Mouse (Mus musculus) heart, embryonic 16.5 days (tissue): ENCODE results near the gene Prkch. TPM values are rescaled to one million over a fixed set of nuclear protein-coding genes. Genes with fewer than 3 reads are reported as not detected.
A peak's percentile ranks its signal among the peaks of the same experiment; 100 is the strongest.
"Not testable (repeated sequence)": the region's sequence is repeated elsewhere in the genome, so short reads cannot be mapped to it uniquely, and the experiment has no call there.

Experiments used
- ATAC-seq: fragments of 200-750 bp; cut with Nextera tagmentation; replicated peaks from 2 replicates; pipeline ENCODE4 v1.8.0; 2017; ENCODE audit warnings: moderate number of reproducible peaks; ENCODE audit not compliant: insufficient read depth, low FRiP score; ENCODE audit errors: extremely low read depth
- H3K27ac ChIP-seq: fragments of 300-500 bp; sonication (generic); 2 replicates; pipeline ENCODE4 v1.5.1; 2014; ENCODE audit warnings: mild to moderate bottlenecking, low read length, control low read depth, moderate library complexity
- H3K27me3 ChIP-seq: fragments of 300-500 bp; sonication (generic); 2 replicates; pipeline ENCODE4 v1.6.1; 2014; ENCODE audit warnings: low read length, mixed read lengths; ENCODE audit not compliant: control insufficient read depth, insufficient read depth
- H3K36me3 ChIP-seq: fragments of 300-500 bp; sonication (generic); 2 replicates; pipeline ENCODE4 v1.6.1; 2014; ENCODE audit not compliant: control insufficient read depth, insufficient read depth
- H3K4me1 ChIP-seq: fragments of 300-500 bp; sonication (generic); 2 replicates; pipeline ENCODE4 v1.6.1; 2014; ENCODE audit warnings: low read length, mixed read lengths; ENCODE audit not compliant: control insufficient read depth, insufficient read depth
- H3K4me2 ChIP-seq: fragments of 300-500 bp; sonication (generic); 2 replicates; pipeline ENCODE4 v1.6.1; 2014; ENCODE audit warnings: low read depth, mild to moderate bottlenecking, control low read depth, low read length
- H3K4me3 ChIP-seq: fragments of 300-500 bp; sonication (generic); 2 replicates; pipeline ENCODE4 v1.5.1; 2014; ENCODE audit warnings: mild to moderate bottlenecking, control low read depth, low read length
- H3K9ac ChIP-seq: fragments of 300-500 bp; sonication (generic); 2 replicates; pipeline ENCODE4 v1.6.1; 2014; ENCODE audit warnings: low read length, control low read depth
- H3K9me3 ChIP-seq: fragments of 300-500 bp; sonication (generic); replicated peaks from 2 replicates; pipeline ENCODE4 v1.6.1; 2016; ENCODE audit warnings: low read length; ENCODE audit not compliant: control insufficient read depth
- WGBS: fragments of 180-500 bp; shearing (Covaris S2); extraction: QIAGEN DNeasy Blood & Tissue Kit; methylation state at CpG from one replicate; pipeline ENCODE4 v1.1.7; 2014; 5-methylcytosine and 5-hydroxymethylcytosine counted together
- polyA plus RNA-seq: library from polyadenylated mRNA; unstranded; fragments of >200 nt; fragmentation: Nextera tagmentation; extraction: Ambion mirVana; gene quantifications from 2 replicates; pipeline ENCODE4 v1.2.1, GENCODE M21; 2015

Prkch gene
- polyA plus RNA-seq, 1 experiment from 2014 or later, result 15.2 TPM

DNA sequence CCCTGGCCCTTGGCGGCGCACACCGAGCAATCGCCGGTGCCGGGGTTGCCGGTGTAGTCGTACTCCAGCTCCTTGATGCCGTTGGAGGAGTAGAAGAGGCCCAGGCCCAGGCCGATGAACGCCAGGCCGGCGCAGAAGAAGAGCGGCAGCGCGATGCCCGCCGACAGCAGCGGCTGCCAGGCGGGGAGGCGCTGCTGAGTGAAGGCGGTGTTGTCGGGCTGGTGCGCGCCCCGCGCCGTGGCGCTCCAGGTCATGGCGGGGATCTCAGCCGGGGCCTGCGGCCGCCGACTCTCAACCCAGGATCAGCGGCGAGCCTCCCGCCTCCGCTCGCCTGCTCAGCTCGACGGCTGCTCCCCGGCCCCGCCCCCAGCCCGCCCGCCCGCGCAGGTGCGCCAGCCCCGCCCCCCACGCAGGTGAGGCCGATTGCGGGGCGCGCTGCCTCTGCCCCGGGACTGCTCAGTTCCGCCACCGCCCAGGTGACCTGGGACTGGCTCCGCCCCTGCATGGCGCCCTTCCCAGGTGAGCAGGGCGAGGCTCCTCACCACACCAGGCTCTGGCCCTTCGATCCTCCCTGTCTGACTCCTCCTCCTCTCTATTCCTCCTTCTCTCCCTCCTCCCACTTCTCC is 38.4 kb upstream of the Prkch start, which contains the start of gene Tmem30b:
Tmem30b (minus strand) TSS at position 307 of the 626 bp plus-strand sequence.
- H3K9me3 ChIP-seq, result no peaks in the 10 kb centered on the region
- peak within 1 kb of the TSS; percentile 64 for H3K4me2 ChIP-seq
- 4% methylated on average over 54 of the region's 61 CpGs for WGBS
- H3K4me3 ChIP-seq, result peak within 1 kb of the TSS; percentile 46
- H3K9ac ChIP-seq, result peak within 1 kb of the TSS; percentile 23
- no peak within 1 kb of the TSS for H3K27ac ChIP-seq
- peaks cover 4% of the 10 kb centered on the region; the same call in 1 of the 2 replicates for H3K4me1 ChIP-seq
- H3K27me3 ChIP-seq, result peaks cover 67% of the 10 kb centered on the region
- no peaks in the 10 kb centered on the region for H3K36me3 ChIP-seq
- ATAC-seq, result peak; percentile 51

DNA sequence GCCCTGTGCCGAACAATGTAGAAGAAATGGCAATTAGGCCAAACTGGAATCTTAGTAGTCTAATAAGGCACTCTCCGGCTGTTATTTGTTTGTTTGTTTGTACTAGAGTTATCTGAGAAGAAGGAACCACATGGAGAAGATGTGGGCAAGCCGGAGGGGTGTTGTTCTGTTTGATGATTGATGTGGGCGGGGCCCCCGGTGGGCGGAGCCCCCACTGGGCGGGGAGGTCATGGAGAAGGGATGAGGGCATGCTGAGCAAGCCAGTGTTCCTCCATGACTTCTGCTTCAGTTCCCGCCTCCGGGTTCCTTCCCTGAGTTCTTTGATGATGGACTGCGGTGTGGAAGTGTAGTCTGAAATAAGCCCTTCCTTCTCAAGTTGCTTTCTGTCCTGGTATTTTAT is 37.0 kb upstream of the Prkch start:
- Histone ChIP-seq H3K27me3 (peaks cover 62% of the 10 kb centered on the region), H3K4me1 (peaks cover 4% of the 10 kb centered on the region; the same call in 1 of the 2 replicates), H3K4me2 (no peak overlapping the region), H3K27ac (no peak overlapping the region), H3K9ac (no peak overlapping the region), H3K9me3 (no peaks in the 10 kb centered on the region), H3K36me3 (no peaks in the 10 kb centered on the region), H3K4me3 (no peak overlapping the region)
- 37% methylated on average over 10 of the region's 10 CpGs for WGBS
- no peak for ATAC-seq

DNA sequence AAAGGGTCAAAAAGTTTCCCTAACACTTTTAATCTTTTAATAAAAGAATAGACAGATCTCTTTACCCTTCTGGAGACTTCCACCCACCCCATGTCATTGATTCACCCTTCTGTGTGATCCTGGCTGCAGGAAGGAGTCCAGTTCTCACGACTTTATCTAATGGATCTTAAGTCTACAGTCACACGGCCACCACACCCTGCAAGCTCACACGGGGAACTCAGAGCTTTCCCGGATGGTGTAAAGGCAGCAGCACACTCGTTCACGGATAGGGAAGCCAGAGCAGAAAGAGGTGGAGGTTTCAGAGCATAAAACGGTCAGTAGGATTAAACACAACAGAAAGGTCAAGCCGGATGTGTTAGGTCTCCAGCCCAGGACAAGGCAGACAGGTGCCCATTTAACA is 36.3 kb upstream of the Prkch start:
- no peaks in the 10 kb centered on the region for H3K9me3 ChIP-seq
- no peaks in the 10 kb centered on the region for H3K36me3 ChIP-seq
- H3K27ac ChIP-seq, result no peak overlapping the region
- H3K4me2 ChIP-seq, result no peak overlapping the region
- WGBS, result 68% methylated on average over 8 of the region's 8 CpGs
- ATAC-seq, result no peak
- H3K4me3 ChIP-seq, result no peak overlapping the region
- H3K9ac ChIP-seq, result no peak overlapping the region
- peaks cover 4% of the 10 kb centered on the region; the same call in 1 of the 2 replicates for H3K4me1 ChIP-seq
- H3K27me3 ChIP-seq, result peaks cover 56% of the 10 kb centered on the region

DNA sequence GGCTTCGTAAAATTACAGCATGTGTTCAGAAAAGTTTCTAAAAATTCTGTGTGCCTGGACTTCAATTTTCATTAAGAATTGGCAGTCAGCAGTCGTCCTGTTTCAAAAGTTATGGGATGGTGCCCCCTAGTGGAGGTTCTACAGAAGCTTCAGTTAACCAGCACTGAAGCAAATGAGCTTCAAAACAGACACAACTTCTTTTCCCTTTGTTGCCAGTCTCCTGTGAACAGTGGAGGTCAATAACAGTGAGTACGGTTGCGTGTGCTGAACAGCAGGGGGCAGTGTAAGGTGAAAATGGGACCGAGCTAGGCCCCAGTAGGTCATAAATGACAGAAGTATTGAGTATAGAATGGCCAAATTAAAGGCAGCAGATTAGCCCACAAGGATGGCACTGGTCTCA is 30.4 kb upstream of the Prkch start:
- WGBS, result 3% methylated on average over 5 of the region's 5 CpGs
- no peak overlapping the region for H3K4me2 ChIP-seq
- H3K27ac ChIP-seq, result no peak overlapping the region
- no peak overlapping the region for H3K4me3 ChIP-seq
- peak; percentile 69 for ATAC-seq
- H3K9ac ChIP-seq, result no peak overlapping the region
- H3K4me1 ChIP-seq, result no peaks in the 10 kb centered on the region
- H3K27me3 ChIP-seq, result peaks cover 9% of the 10 kb centered on the region
- H3K36me3 ChIP-seq, result no peaks in the 10 kb centered on the region
- H3K9me3 ChIP-seq, result no peaks in the 10 kb centered on the region

DNA sequence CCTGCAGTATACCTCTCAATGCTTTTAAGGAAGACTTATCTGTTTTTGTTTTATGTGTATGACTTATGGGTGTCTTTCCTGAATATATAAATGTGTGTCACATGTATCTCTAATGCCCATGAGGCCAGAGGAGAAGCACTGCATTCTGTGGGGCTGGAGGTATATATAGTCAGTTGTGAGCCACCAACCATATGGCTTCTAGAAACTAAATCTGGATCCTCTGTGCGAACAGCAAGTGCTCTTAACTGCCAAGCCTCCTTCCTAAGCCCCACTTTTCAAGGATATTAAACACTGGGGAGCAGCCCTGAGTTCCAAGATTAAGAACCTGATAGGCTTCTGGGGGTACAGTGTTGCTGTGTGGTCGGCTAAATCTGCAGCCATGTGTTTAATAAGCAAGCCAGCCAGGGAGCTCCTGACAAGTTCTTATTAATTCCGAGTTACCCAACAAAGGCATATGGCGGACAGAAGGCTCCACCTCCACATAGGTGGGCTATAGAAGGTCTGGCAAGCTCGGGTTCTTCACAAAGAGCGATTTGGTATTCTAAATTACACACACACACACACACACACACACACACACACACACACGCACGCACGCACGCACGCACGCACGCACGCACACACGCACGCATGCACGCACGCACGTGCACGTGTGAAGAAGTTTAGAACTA is 25.9 kb upstream of the Prkch start:
- 0 out of 2 replicates have a peak, but pooled peaks cover 3% of the 10 kb centered on the region for H3K9me3 ChIP-seq
- WGBS, result 75% methylated on average over 20 of the region's 20 CpGs
- no peak overlapping the region for H3K9ac ChIP-seq
- H3K27ac ChIP-seq, result no peak overlapping the region
- no peaks in the 10 kb centered on the region for H3K27me3 ChIP-seq
- ATAC-seq, result no peak
- H3K4me3 ChIP-seq, result no peak overlapping the region
- no peaks in the 10 kb centered on the region for H3K4me1 ChIP-seq
- no peak overlapping the region for H3K4me2 ChIP-seq
- H3K36me3 ChIP-seq, result no peaks in the 10 kb centered on the region

DNA sequence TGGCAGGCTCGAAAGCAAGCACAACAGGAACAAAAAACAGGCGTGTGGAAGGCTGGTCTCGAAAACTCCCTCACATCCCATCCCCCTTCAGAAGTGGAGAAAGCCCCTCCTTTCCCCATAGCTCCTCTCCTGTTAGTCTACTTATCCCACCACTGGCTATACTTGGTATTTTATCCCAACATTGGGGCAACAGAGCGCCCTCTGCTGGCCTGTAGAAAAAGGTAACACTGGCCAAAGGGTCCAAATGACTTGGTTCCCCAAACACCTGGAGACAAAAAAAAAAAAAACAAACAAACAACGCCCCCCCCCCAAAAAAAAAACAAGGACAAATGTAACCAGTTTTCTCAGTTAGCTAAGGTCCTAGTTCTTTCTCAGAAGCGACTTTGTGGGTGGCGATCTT is 24.5 kb upstream of the Prkch start:
- 49% methylated on average over 7 of the region's 7 CpGs for WGBS
- Histone ChIP-seq H3K4me2 (no peak overlapping the region), H3K9ac (no peak overlapping the region), H3K27me3 (no peaks in the 10 kb centered on the region), H3K9me3 (0 out of 2 replicates have a peak, but pooled peaks cover 3% of the 10 kb centered on the region), H3K4me1 (no peaks in the 10 kb centered on the region), H3K36me3 (no peaks in the 10 kb centered on the region), H3K27ac (no peak overlapping the region), H3K4me3 (no peak overlapping the region)
- no peak for ATAC-seq

DNA sequence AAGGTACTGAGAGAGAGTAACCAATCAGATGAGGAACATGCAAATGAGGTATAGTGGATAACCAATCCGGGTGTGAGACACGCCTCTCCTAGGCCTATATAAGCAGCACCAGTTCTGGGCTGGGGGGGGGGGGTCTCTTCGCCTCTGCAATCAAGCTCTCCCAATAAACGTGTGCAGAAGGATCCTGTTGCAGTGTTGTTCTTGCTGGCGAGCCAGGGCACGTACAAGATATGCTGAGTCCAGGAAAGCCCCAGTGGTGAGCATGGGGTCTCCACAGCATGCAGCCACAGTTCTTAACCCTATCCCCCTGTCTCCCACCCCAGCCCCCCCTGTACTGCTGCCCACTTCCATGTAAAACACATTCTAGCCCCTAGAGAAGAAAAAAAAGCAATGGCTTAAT is 21.5 kb upstream of the Prkch start:
- not testable (repeated sequence) for H3K36me3 ChIP-seq, H3K9ac ChIP-seq, H3K4me2 ChIP-seq, H3K27me3 ChIP-seq, ATAC-seq, H3K9me3 ChIP-seq, H3K4me1 ChIP-seq, H3K4me3 ChIP-seq, H3K27ac ChIP-seq
- WGBS, result 75% methylated on average over 6 of the region's 6 CpGs

DNA sequence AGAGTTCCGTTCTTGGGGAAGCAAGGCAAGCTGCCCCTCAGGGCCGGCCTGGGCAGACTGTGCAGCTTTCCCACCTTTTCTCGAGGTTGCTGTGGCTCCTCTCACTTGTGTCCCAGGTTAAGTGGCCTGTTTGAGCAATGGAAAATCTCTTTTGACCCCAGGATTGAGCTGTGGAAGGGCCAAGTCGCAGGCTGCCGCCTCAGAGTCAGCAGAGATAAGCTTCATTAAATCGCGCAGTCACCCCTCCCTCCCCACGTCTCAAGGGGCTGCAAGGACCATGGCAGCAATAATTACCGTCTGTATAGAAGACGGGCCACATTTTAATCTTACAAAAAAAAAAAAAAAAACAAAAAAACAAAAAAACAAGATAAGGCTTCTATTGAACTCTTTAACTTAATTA is 20.4 kb upstream of the Prkch start:
- Histone ChIP-seq H3K36me3 (no peaks in the 10 kb centered on the region), H3K4me3 (no peak overlapping the region), H3K9ac (peak overlapping the region; percentile 38), H3K27me3 (0 out of 2 replicates have a peak, but pooled peaks cover 3% of the 10 kb centered on the region), H3K4me1 (0 out of 2 replicates have a peak, but pooled peaks cover 2% of the 10 kb centered on the region), H3K27ac (no peak overlapping the region), H3K9me3 (0 out of 2 replicates have a peak, but pooled peaks cover 3% of the 10 kb centered on the region), H3K4me2 (no peak overlapping the region)
- ATAC-seq, result no peak
- WGBS, result 16% methylated on average over 10 of the region's 10 CpGs
